Mouse (Mus musculus): ENCODE results near the gene A630001G21Rik.

GRCm38 (mm10) chr1:85790565-85790964 lies 12.1 kb upstream of the A630001G21Rik start:
- no peak for TF ChIP-seq CHD2 (IDR thresholded peaks at IDR 0.05; ENCODE audit: low read depth, low read length)
- TF ChIP-seq ZNF384 (IDR thresholded peaks at IDR 0.05; ENCODE audit: low read depth, low read length), result no peak
